Mouse (Mus musculus): Measurements from ENCODE around the gene Rab11fip2.

Gene Rab11fip2

GRCm38 (mm10) chr19:59853061-59853460, 90.4 kb downstream of the Rab11fip2 start:
- no peak for DNase-seq (ENCODE audit: low spot score)
